Mouse (Mus musculus) layer of hippocampus, postnatal 14 days (tissue): Measurements from ENCODE around the gene Map3k7. TPM values are rescaled to one million over a fixed set of nuclear protein-coding genes. Genes with fewer than 3 reads are reported as not detected.

Source experiments
- DNase-seq, 2 experiments: peaks; one replicate each; pipeline ENCODE4 v3.0.0; 2021 to 2022; ENCODE audit warnings: low spot score in 2 of 2, mixed read lengths in 1 of 2
- long read RNA-seq, 2 experiments: library from polyadenylated mRNA; stranded (forward); transcript quantifications; one replicate each; pipeline ENCODE4 v2.0.0; 2021
- total RNA-seq, 2 experiments: library from RNA; stranded (reverse); gene quantifications; 2 replicates each; pipeline ENCODE4 v1.2.3; 2021

Map3k7 gene
- total RNA-seq: 10 to 100 TPM; 41.0 to 50.1 TPM
- long read RNA-seq, experiment 1, full-length matches to known transcripts: 13 of 20 reads
- long read RNA-seq, experiment 1, partial matches to known transcripts: 3 of 20 reads
- long read RNA-seq, experiment 1, other reads (novel, unspliced or antisense): 4 of 20 reads
- long read RNA-seq, experiment 2, full-length matches to known transcripts: 13 of 21 reads
- long read RNA-seq, experiment 2, partial matches to known transcripts: 2 of 21 reads
- long read RNA-seq, experiment 2, other reads (novel, unspliced or antisense): 6 of 21 reads

- DNase-seq: peak; percentile 94 to 97
These were observed at the start of gene Map3k7 for GRCm38 (mm10) chr4:31963354-31964193. Gene Map3k7, plus strand, starts transcription at chr4:31964097.

GRCm38 (mm10) chr4:31915114-31915513 lies 48.8 kb upstream of the Map3k7 start:
- DNase-seq: no peak

- no peak for DNase-seq
These were observed 45.2 kb upstream of the Map3k7 start for GRCm38 (mm10) chr4:31918717-31919116.

GRCm38 (mm10) chr4:31922215-31922614 lies 41.7 kb upstream of the Map3k7 start:
- DNase-seq: no peak

GRCm38 (mm10) chr4:31923437-31923836 lies 40.5 kb upstream of the Map3k7 start:
- DNase-seq: no peak

GRCm38 (mm10) chr4:31924301-31925185 lies 39.4 kb upstream of the Map3k7 start:
- DNase-seq: no peak

- no peak for DNase-seq
These were observed 30.7 kb upstream of the Map3k7 start for GRCm38 (mm10) chr4:31933171-31933570.

- DNase-seq: no peak
These were observed 28.0 kb upstream of the Map3k7 start for GRCm38 (mm10) chr4:31935831-31936306.

GRCm38 (mm10) chr4:31936358-31936757 lies 27.5 kb upstream of the Map3k7 start:
- DNase-seq: no peak

GRCm38 (mm10) chr4:31936911-31937375 lies 27.0 kb upstream of the Map3k7 start:
- no peak for DNase-seq

- no peak for DNase-seq
These were observed 26.3 kb upstream of the Map3k7 start for GRCm38 (mm10) chr4:31937376-31938281.

GRCm38 (mm10) chr4:31938416-31939106 lies 25.3 kb upstream of the Map3k7 start:
- DNase-seq: peak in 1 of 2 experiments; percentile 70

GRCm38 (mm10) chr4:31941616-31942015 lies 22.3 kb upstream of the Map3k7 start:
- no peak for DNase-seq

- no peak for DNase-seq
These were observed 20.9 kb upstream of the Map3k7 start for GRCm38 (mm10) chr4:31943045-31943444.

- no peak for DNase-seq
These were observed 438 bp downstream of the Map3k7 start for GRCm38 (mm10) chr4:31964194-31964875.

GRCm38 (mm10) chr4:31965208-31965607 lies 1.3 kb downstream of the Map3k7 start:
- DNase-seq: no peak

- DNase-seq: no peak
These were observed 7.5 kb downstream of the Map3k7 start for GRCm38 (mm10) chr4:31971437-31971836.

GRCm38 (mm10) chr4:31972181-31972580 lies 8.3 kb downstream of the Map3k7 start:
- DNase-seq: peak in 1 of 2 experiments; percentile 31
